Mouse (Mus musculus) olfactory bulb, adult 2 months (tissue): Measurements from ENCODE around the gene Colgalt1.

Experiments used
- CTCF ChIP-seq: fragments of 200-500 bp; IDR thresholded peaks from 2 replicates; pipeline ENCODE4 v1.5.1; 2012; ENCODE audit warnings: low read depth, mild to moderate bottlenecking, low read length, moderate library complexity; ENCODE audit not compliant: insufficient read depth
- POLR2A ChIP-seq: fragments of 200-500 bp; IDR thresholded peaks from 2 replicates; pipeline ENCODE4 v1.6.1; 2012; ENCODE audit warnings: mild to moderate bottlenecking, low read depth, low read length, moderate library complexity; ENCODE audit not compliant: insufficient read depth

GRCm38 (mm10) chr8:71574426-71574825 is 36.4 kb upstream of the Colgalt1 start:
- TF ChIP-seq POLR2A (no peak), CTCF (no peak)
